Mouse (Mus musculus) heart, postnatal 0 days (tissue): ENCODE data around the gene Hexim1. TPM values are rescaled to one million over a fixed set of nuclear protein-coding genes. Genes with fewer than 3 reads are reported as not detected.

Experiments
- ATAC-seq: fragments of 200-750 bp; cut with Nextera tagmentation; 2 replicates; pipeline ENCODE4 v1.8.0; 2017; ENCODE audit warnings: low read depth, moderate number of reproducible peaks, moderate library complexity; ENCODE audit not compliant: insufficient read depth
- DNase-seq: peaks from one replicate; pipeline ENCODE4 v3.0.0-alpha.2; 2016; ENCODE audit warnings: low spot score
- H3K27ac ChIP-seq: fragments of 300-500 bp; sonication (generic); 2 replicates; pipeline ENCODE4 v1.5.1; 2014; ENCODE audit warnings: low read depth, mild to moderate bottlenecking
- H3K27me3 ChIP-seq: fragments of 300-500 bp; sonication (generic); 2 replicates; pipeline ENCODE4 v1.6.1; 2014; ENCODE audit warnings: low read length, mixed read lengths; ENCODE audit not compliant: control insufficient read depth, insufficient read depth
- H3K36me3 ChIP-seq: fragments of 300-500 bp; sonication (generic); replicated peaks from 2 replicates; pipeline ENCODE4 v1.6.1; 2014; ENCODE audit warnings: low read length, mixed read lengths; ENCODE audit not compliant: control insufficient read depth, insufficient read depth
- H3K4me1 ChIP-seq: fragments of 300-500 bp; sonication (generic); 2 replicates; pipeline ENCODE4 v1.6.1; 2014; ENCODE audit warnings: antibody characterized with exemption; ENCODE audit not compliant: control insufficient read depth, insufficient read depth
- H3K4me2 ChIP-seq: fragments of 300-500 bp; sonication (generic); 2 replicates; pipeline ENCODE4 v1.6.1; 2014; ENCODE audit warnings: low read depth, mild to moderate bottlenecking, low read length, moderate library complexity
- H3K4me3 ChIP-seq: fragments of 300-500 bp; sonication (generic); 2 replicates; pipeline ENCODE4 v1.5.1; 2014; ENCODE audit warnings: low read depth, low read length
- H3K9ac ChIP-seq: fragments of 300-500 bp; sonication (generic); replicated peaks from 2 replicates; pipeline ENCODE4 v1.6.1; 2014; ENCODE audit warnings: low read depth, low read length, mixed read lengths
- H3K9me3 ChIP-seq: fragments of 300-500 bp; sonication (generic); replicated peaks from 2 replicates; pipeline ENCODE4 v1.6.1; 2016; ENCODE audit warnings: low read length; ENCODE audit not compliant: control insufficient read depth
- CTCF ChIP-seq: IDR thresholded peaks from 2 replicates; pipeline ENCODE4 v1.5.1; 2016; ENCODE audit warnings: antibody characterized with exemption, control low read depth, low read depth
- EP300 ChIP-seq: IDR thresholded peaks from 2 replicates; pipeline ENCODE4 v1.6.1; 2016; ENCODE audit warnings: antibody characterized with exemption, low read depth
- WGBS: fragments of 180-500 bp; shearing (Covaris S2); extraction: QIAGEN DNeasy Blood & Tissue Kit; methylation state at CpG from one replicate; pipeline ENCODE4 v1.1.7; 2014; 5-methylcytosine and 5-hydroxymethylcytosine counted together
- polyA plus RNA-seq: library from polyadenylated mRNA; unstranded; fragments of >200 nt; fragmentation: Nextera tagmentation; extraction: Ambion mirVana; gene quantifications from 2 replicates; pipeline ENCODE4 v1.2.1, GENCODE M21; 2015
- total RNA-seq: library from RNA; depleted of rRNA; stranded (reverse); fragments of >200 nt; gene quantifications from 2 replicates; pipeline ENCODE4 v1.2.3, GENCODE M21; 2014; ENCODE audit warnings: low replicate concordance

Hexim1 gene
- total and polyA plus RNA-seq, 2 experiments from 2014 or later = 3.2 to 11.0 TPM

GRCm38 (mm10) chr11:103069731-103070130 lies 46.3 kb upstream of the Hexim1 start:
- H3K27ac ChIP-seq = no peak overlapping the region
- ATAC-seq (no peak), DNase-seq (no peak)
- H3K4me2 ChIP-seq = no peak overlapping the region
- TF ChIP-seq CTCF (no peak), EP300 (no peak)
- H3K4me3 ChIP-seq = no peak overlapping the region
- 100% methylated on average over 2 of the region's 2 CpGs for WGBS
- H3K27me3 ChIP-seq = no peaks in the 10 kb centered on the region
- H3K36me3 ChIP-seq = peaks cover 73% of the 10 kb centered on the region
- H3K9ac ChIP-seq = no peak overlapping the region
- H3K9me3 ChIP-seq = no peaks in the 10 kb centered on the region
- H3K4me1 ChIP-seq = peaks cover 14% of the 10 kb centered on the region

- DNase-seq = no peak
- WGBS = 93% methylated on average over 10 of the region's 10 CpGs
- Histone ChIP-seq H3K4me3 (no peak overlapping the region), H3K4me2 (no peak overlapping the region), H3K36me3 (peaks cover 68% of the 10 kb centered on the region), H3K9me3 (no peaks in the 10 kb centered on the region), H3K27me3 (no peaks in the 10 kb centered on the region), H3K9ac (no peak overlapping the region), H3K4me1 (peaks cover 14% of the 10 kb centered on the region), H3K27ac (no peak overlapping the region)
- TF ChIP-seq CTCF (no peak), EP300 (no peak)
- no peak for ATAC-seq
Observed at GRCm38 (mm10) chr11:103070322-103070880, 45.6 kb upstream of the Hexim1 start.

DNA sequence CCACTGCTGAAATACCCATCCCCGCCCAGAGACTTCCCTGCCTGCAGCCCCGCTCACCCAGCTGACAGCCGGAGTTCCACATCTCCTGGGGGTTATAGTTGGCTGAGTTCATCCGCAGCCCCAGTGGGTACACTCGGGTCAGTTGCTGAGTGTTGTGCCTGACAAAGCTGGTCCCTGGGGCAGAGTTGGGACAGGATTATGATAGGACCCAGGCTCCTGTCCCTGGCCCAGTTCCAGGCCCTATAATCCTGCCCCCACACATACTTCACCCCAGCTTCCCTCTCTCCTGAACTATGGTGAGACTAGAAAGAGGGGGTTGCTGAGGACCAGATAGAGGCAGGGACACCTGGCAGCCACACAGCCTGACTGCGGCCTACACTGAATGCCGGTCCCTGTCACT lies 42.4 kb upstream of the Hexim1 start:
- Histone ChIP-seq H3K4me3 (no peak overlapping the region), H3K27ac (no peak overlapping the region), H3K4me2 (0 out of 2 replicates have a peak overlapping the region, but pooled peaks have one; percentile 44), H3K9me3 (no peaks in the 10 kb centered on the region), H3K36me3 (peaks cover 68% of the 10 kb centered on the region), H3K4me1 (no peaks in the 10 kb centered on the region), H3K27me3 (no peaks in the 10 kb centered on the region), H3K9ac (no peak overlapping the region)
- WGBS = 61% methylated on average over 7 of the region's 7 CpGs
- DNase-seq = no peak
- no peak for TF ChIP-seq CTCF
- TF ChIP-seq EP300 = no peak
- ATAC-seq = no peak

- no peaks in the 10 kb centered on the region for H3K4me1 ChIP-seq
- no peaks in the 10 kb centered on the region for H3K9me3 ChIP-seq
- H3K27me3 ChIP-seq = no peaks in the 10 kb centered on the region
- 0 out of 2 replicates have a peak overlapping the region, but pooled peaks have one; percentile 30 for H3K9ac ChIP-seq
- WGBS = 76% methylated on average over 10 of the region's 10 CpGs
- peaks cover 68% of the 10 kb centered on the region for H3K36me3 ChIP-seq
- peak overlapping the region; percentile 44; the same call in 1 of the 2 replicates for H3K4me2 ChIP-seq
- ATAC-seq (no peak), DNase-seq (no peak)
- TF ChIP-seq EP300 (no peak), CTCF (no peak)
- H3K4me3 ChIP-seq = peak overlapping the region; percentile 15
- no peak overlapping the region for H3K27ac ChIP-seq
Observed at GRCm38 (mm10) chr11:103074121-103074650, 41.8 kb upstream of the Hexim1 start.

GRCm38 (mm10) chr11:103074796-103075323 lies 41.2 kb upstream of the Hexim1 start:
- peaks cover 68% of the 10 kb centered on the region for H3K36me3 ChIP-seq
- ATAC-seq = no peak
- H3K4me2 ChIP-seq = peak overlapping the region; percentile 44; the same call in 1 of the 2 replicates
- H3K27me3 ChIP-seq = no peaks in the 10 kb centered on the region
- 43% methylated on average over 10 of the region's 10 CpGs for WGBS
- peak overlapping the region; percentile 15 for H3K4me3 ChIP-seq
- no peaks in the 10 kb centered on the region for H3K9me3 ChIP-seq
- no peak for TF ChIP-seq CTCF
- TF ChIP-seq EP300 = no peak
- H3K9ac ChIP-seq = 0 out of 2 replicates have a peak overlapping the region, but pooled peaks have one; percentile 30
- H3K27ac ChIP-seq = no peak overlapping the region
- DNase-seq = no peak
- no peaks in the 10 kb centered on the region for H3K4me1 ChIP-seq
